Mouse (Mus musculus): ENCODE results near the gene Olfr76. TPM values are rescaled to one million over a fixed set of nuclear protein-coding genes. Genes with fewer than 3 reads are reported as not detected.
"Not testable (repeated sequence)": the region's sequence is repeated elsewhere in the genome, so short reads cannot be mapped to it uniquely, and the experiment has no call there.

Gene Olfr76
- not detected in 2 replicates for polyA plus RNA-seq (2016; fragmentation: Nextera tagmentation; extraction: Ambion mirVana)

GRCm38 (mm10) chr19:12123103-12123502 is at the start of gene Olfr76:
TSS of gene Olfr76 (minus strand) at chr19:12123203.
- H3K36me3 ChIP-seq: no peaks in the 10 kb centered on the region
- 74% methylated on average over 3 of the region's 3 CpGs for WGBS
- no peaks in the 10 kb centered on the region for H3K9me3 ChIP-seq (replicated peaks)
- no peak within 1 kb of the TSS for H3K9ac ChIP-seq
- no peak within 1 kb of the TSS for H3K4me3 ChIP-seq
- no peak within 1 kb of the TSS for H3K27ac ChIP-seq
- no peaks in the 10 kb centered on the region for H3K4me1 ChIP-seq
- H3K4me2 ChIP-seq (replicated peaks): no peak within 1 kb of the TSS
- ATAC-seq (ENCODE audit: low FRiP score): no peak
- H3K27me3 ChIP-seq: no peaks in the 10 kb centered on the region

DNA sequence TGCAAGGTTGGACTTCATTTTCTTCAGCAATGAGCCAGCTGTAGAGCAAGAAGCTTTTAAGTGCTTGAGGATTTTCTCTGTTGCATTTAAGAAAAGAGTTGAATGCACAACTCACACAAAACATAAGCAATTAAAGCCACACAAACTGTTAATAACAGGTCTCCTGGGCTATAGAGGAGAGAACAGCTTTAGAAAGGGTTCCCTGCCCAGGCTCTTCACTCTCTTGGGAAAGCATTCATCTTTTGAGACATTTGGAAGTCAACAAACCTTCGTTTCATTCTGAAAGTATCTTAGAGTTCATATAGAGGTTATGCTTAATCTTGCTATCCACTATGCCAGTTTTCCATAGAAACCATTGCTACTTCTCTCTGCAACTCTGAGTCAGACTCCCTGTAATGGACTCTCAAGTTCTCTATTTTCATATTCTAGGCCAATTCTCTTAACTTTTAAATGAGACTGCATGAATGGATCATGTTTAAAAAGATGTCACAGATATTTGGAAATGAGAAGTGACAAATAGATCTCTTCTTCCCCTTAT is 47.1 kb upstream of the Olfr76 start, which contains the start of gene Olfr1555-ps1:
Gene Olfr1555-ps1 (minus strand): TSS at position 51 of the 538 bp plus-strand sequence.
- H3K36me3 ChIP-seq; ATAC-seq (ENCODE audit: low FRiP score); H3K4me2 ChIP-seq (replicated peaks); H3K4me3 ChIP-seq; H3K27me3 ChIP-seq; H3K27ac ChIP-seq; H3K4me1 ChIP-seq; H3K9me3 ChIP-seq (replicated peaks); H3K9ac ChIP-seq: not testable (repeated sequence)
- WGBS: 54% methylated on average over 1 of the region's 1 CpGs

- no peaks in the 10 kb centered on the region for H3K27me3 ChIP-seq
- H3K4me1 ChIP-seq: no peaks in the 10 kb centered on the region
- no peaks in the 10 kb centered on the region for H3K9me3 ChIP-seq (replicated peaks)
- no peak overlapping the region for H3K4me2 ChIP-seq (replicated peaks)
- no peak overlapping the region for H3K4me3 ChIP-seq
- WGBS: 88% methylated on average over 3 of the region's 3 CpGs
- ATAC-seq (ENCODE audit: low FRiP score): no peak
- H3K36me3 ChIP-seq: no peaks in the 10 kb centered on the region
- no peak overlapping the region for H3K27ac ChIP-seq
- no peak overlapping the region for H3K9ac ChIP-seq
Observed at GRCm38 (mm10) chr19:12145452-12145851, 22.4 kb upstream of the Olfr76 start.

DNA sequence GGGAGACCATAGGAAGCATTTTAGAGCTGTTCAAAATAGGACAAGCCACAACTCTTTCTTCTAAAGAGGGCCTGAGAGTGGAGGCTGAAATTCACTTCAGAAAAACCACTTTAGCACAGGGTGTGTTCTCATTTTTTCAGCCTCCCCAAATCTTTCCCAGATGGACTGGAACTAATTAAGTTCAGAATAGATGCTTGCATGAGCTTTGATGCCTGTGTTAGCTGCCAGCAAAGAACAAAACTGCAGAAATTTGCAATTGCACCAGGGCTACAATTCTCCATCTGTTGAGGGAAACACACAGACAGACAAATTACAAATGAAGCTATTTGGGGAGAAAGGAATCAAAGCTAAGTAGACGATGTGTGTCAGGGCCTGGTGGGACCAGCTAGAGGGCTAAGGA is 20.4 kb upstream of the Olfr76 start:
- no peaks in the 10 kb centered on the region for H3K9me3 ChIP-seq (replicated peaks)
- no peak for ATAC-seq (ENCODE audit: low FRiP score)
- no peak overlapping the region for H3K4me2 ChIP-seq (replicated peaks)
- H3K27me3 ChIP-seq: no peaks in the 10 kb centered on the region
- WGBS: 37% methylated on average over 1 of the region's 1 CpGs
- H3K27ac ChIP-seq: no peak overlapping the region
- no peaks in the 10 kb centered on the region for H3K4me1 ChIP-seq
- no peak overlapping the region for H3K9ac ChIP-seq
- H3K36me3 ChIP-seq: no peaks in the 10 kb centered on the region
- H3K4me3 ChIP-seq: no peak overlapping the region

GRCm38 (mm10) chr19:12134289-12134688 is 11.3 kb upstream of the Olfr76 start:
- H3K4me1 ChIP-seq: no peaks in the 10 kb centered on the region
- no peak for ATAC-seq (ENCODE audit: low FRiP score)
- H3K9ac ChIP-seq: no peak overlapping the region
- no peak overlapping the region for H3K4me3 ChIP-seq
- no peaks in the 10 kb centered on the region for H3K27me3 ChIP-seq
- 35% methylated on average over 2 of the region's 2 CpGs for WGBS
- H3K9me3 ChIP-seq (replicated peaks): no peaks in the 10 kb centered on the region
- no peak overlapping the region for H3K4me2 ChIP-seq (replicated peaks)
- H3K27ac ChIP-seq: no peak overlapping the region
- no peaks in the 10 kb centered on the region for H3K36me3 ChIP-seq

DNA sequence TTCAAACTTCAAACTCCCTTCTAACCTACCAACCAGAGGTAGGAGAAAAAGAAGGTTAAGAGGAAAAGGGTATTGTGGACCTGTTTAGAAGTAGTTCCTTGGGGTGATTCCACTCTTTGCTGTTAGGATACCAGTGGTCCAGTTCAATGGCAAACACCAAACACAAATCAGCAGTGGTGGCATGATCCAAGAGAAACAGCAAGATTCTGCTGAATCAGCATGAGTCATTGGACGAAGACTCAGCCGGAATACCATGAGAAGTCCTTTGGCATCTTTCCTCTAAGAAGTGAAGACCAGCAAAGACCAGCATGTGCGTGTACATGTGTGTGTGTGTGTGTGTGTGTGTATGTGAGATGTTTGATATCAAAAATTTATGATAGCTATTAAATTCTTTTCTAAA is 6.5 kb downstream of the Olfr76 start:
- no peak overlapping the region for H3K27ac ChIP-seq
- no peak overlapping the region for H3K9ac ChIP-seq
- no peaks in the 10 kb centered on the region for H3K4me1 ChIP-seq
- no peak for ATAC-seq (ENCODE audit: low FRiP score)
- H3K36me3 ChIP-seq: no peaks in the 10 kb centered on the region
- no peaks in the 10 kb centered on the region for H3K27me3 ChIP-seq
- no peak overlapping the region for H3K4me3 ChIP-seq
- no peak overlapping the region for H3K4me2 ChIP-seq (replicated peaks)
- 92% methylated on average over 3 of the region's 3 CpGs for WGBS
- no peaks in the 10 kb centered on the region for H3K9me3 ChIP-seq (replicated peaks)

- Histone ChIP-seq H3K4me3 (no peak within 1 kb of the TSS), H3K4me1 (no peaks in the 10 kb centered on the region), H3K27me3 (no peaks in the 10 kb centered on the region), H3K9ac (no peak within 1 kb of the TSS), H3K9me3 (replicated peaks) (no peaks in the 10 kb centered on the region), H3K36me3 (no peaks in the 10 kb centered on the region), H3K4me2 (replicated peaks) (no peak within 1 kb of the TSS), H3K27ac (no peak within 1 kb of the TSS)
- no peak for ATAC-seq (ENCODE audit: low FRiP score)
- 95% methylated on average over 1 of the region's 1 CpGs for WGBS
Observed at GRCm38 (mm10) chr19:12115797-12116196, 7.2 kb downstream of the Olfr76 start, which contains the start of gene Olfr1428. TSS of gene Olfr1428 (minus strand) at chr19:12115897.

GRCm38 (mm10) chr19:12113807-12114206 is 9.2 kb downstream of the Olfr76 start:
- H3K4me3 ChIP-seq: no peak overlapping the region
- no peak overlapping the region for H3K4me2 ChIP-seq (replicated peaks)
- no peak for ATAC-seq (ENCODE audit: low FRiP score)
- WGBS: 81% methylated on average over 1 of the region's 1 CpGs
- H3K27ac ChIP-seq: no peak overlapping the region
- H3K27me3 ChIP-seq: no peaks in the 10 kb centered on the region
- no peak overlapping the region for H3K9ac ChIP-seq
- H3K9me3 ChIP-seq (replicated peaks): no peaks in the 10 kb centered on the region
- H3K4me1 ChIP-seq: no peaks in the 10 kb centered on the region
- H3K36me3 ChIP-seq: no peaks in the 10 kb centered on the region

GRCm38 (mm10) chr19:12104541-12104940 is 18.5 kb downstream of the Olfr76 start:
- WGBS: 84% methylated on average over 1 of the region's 1 CpGs
- Histone ChIP-seq H3K4me1 (no peaks in the 10 kb centered on the region), H3K9me3 (replicated peaks) (no peaks in the 10 kb centered on the region), H3K36me3 (no peaks in the 10 kb centered on the region), H3K4me3 (no peak overlapping the region), H3K9ac (no peak overlapping the region), H3K4me2 (replicated peaks) (no peak overlapping the region), H3K27ac (no peak overlapping the region), H3K27me3 (no peaks in the 10 kb centered on the region)
- no peak for ATAC-seq (ENCODE audit: low FRiP score)

GRCm38 (mm10) chr19:12103234-12103633 is 19.8 kb downstream of the Olfr76 start, which contains the start of gene Olfr1427:
TSS of gene Olfr1427 (minus strand) at chr19:12103334.
- no peak for ATAC-seq (ENCODE audit: low FRiP score)
- Histone ChIP-seq H3K27me3 (no peaks in the 10 kb centered on the region), H3K36me3 (no peaks in the 10 kb centered on the region), H3K4me3 (no peak within 1 kb of the TSS), H3K4me1 (no peaks in the 10 kb centered on the region), H3K9me3 (replicated peaks) (no peaks in the 10 kb centered on the region), H3K9ac (no peak within 1 kb of the TSS), H3K4me2 (replicated peaks) (no peak within 1 kb of the TSS), H3K27ac (no peak within 1 kb of the TSS)
- 91% methylated on average over 2 of the region's 2 CpGs for WGBS

- H3K36me3 ChIP-seq: no peaks in the 10 kb centered on the region
- H3K4me3 ChIP-seq: no peak within 1 kb of the TSS
- no peak within 1 kb of the TSS for H3K27ac ChIP-seq
- H3K4me1 ChIP-seq: no peaks in the 10 kb centered on the region
- WGBS: 84% methylated on average over 1 of the region's 1 CpGs
- no peak within 1 kb of the TSS for H3K9ac ChIP-seq
- H3K27me3 ChIP-seq: no peaks in the 10 kb centered on the region
- no peak for ATAC-seq (ENCODE audit: low FRiP score)
- no peak within 1 kb of the TSS for H3K4me2 ChIP-seq (replicated peaks)
- H3K9me3 ChIP-seq (replicated peaks): no peaks in the 10 kb centered on the region
Observed at GRCm38 (mm10) chr19:12091913-12092312, 31.1 kb downstream of the Olfr76 start, which contains the start of gene Olfr1426. TSS of gene Olfr1426 (minus strand) at chr19:12092013.

- H3K9ac ChIP-seq; H3K27ac ChIP-seq; H3K9me3 ChIP-seq (replicated peaks); H3K36me3 ChIP-seq; H3K4me1 ChIP-seq; H3K4me2 ChIP-seq (replicated peaks); ATAC-seq (ENCODE audit: low FRiP score); H3K4me3 ChIP-seq; H3K27me3 ChIP-seq: not testable (repeated sequence)
- WGBS: 82% methylated on average over 4 of the region's 4 CpGs
Observed at GRCm38 (mm10) chr19:12077631-12078030, 45.4 kb downstream of the Olfr76 start, which contains the start of gene Olfr1425. TSS of gene Olfr1425 (minus strand) at chr19:12077731.

GRCm38 (mm10) chr19:12069546-12069945 is 53.5 kb downstream of the Olfr76 start:
- H3K9ac ChIP-seq; H3K27ac ChIP-seq; H3K4me1 ChIP-seq; ATAC-seq (ENCODE audit: low FRiP score); H3K4me2 ChIP-seq (replicated peaks); H3K27me3 ChIP-seq; H3K4me3 ChIP-seq; H3K36me3 ChIP-seq; H3K9me3 ChIP-seq (replicated peaks): not testable (repeated sequence)
- WGBS: 83% methylated on average over 1 of the region's 1 CpGs
